Mouse (Mus musculus): ENCODE data around the gene Olfr524. TPM values are rescaled to one million over a fixed set of nuclear protein-coding genes. Genes with fewer than 3 reads are reported as not detected.

The Olfr524 gene
- polyA plus RNA-seq, 1 experiment from 2014 or later, result not detected

- Histone ChIP-seq H3K9me3 (replicated peaks) (no peaks in the 10 kb centered on the region), H3K36me3 (no peaks in the 10 kb centered on the region), H3K4me3 (no peak overlapping the region), H3K4me2 (replicated peaks) (no peak overlapping the region), H3K27me3 (no peaks in the 10 kb centered on the region), H3K27ac (no peak overlapping the region), H3K4me1 (no peaks in the 10 kb centered on the region), H3K9ac (no peak overlapping the region)
- ATAC-seq (ENCODE audit: low FRiP score), result no peak
- 86% methylated on average over 2 of the region's 2 CpGs for WGBS
Observed at GRCm38 (mm10) chr7:140179176-140179575, 26.6 kb downstream of the Olfr524 start.

GRCm38 (mm10) chr7:140172936-140173335 lies 32.8 kb downstream of the Olfr524 start, which contains the start of gene Olfr523:
Gene Olfr523 (plus strand): TSS chr7:140173217.
- Histone ChIP-seq H3K27me3 (no peaks in the 10 kb centered on the region), H3K27ac (no peak within 1 kb of the TSS), H3K4me3 (no peak within 1 kb of the TSS), H3K4me2 (replicated peaks) (no peak within 1 kb of the TSS), H3K36me3 (no peaks in the 10 kb centered on the region), H3K9me3 (replicated peaks) (no peaks in the 10 kb centered on the region), H3K4me1 (no peaks in the 10 kb centered on the region), H3K9ac (no peak within 1 kb of the TSS)
- 63% methylated on average over 1 of the region's 1 CpGs for whole genome bisulfite sequencing
- ATAC-seq (ENCODE audit: low FRiP score), result no peak

- WGBS, result 88% methylated on average over 3 of the region's 3 CpGs
- Histone ChIP-seq H3K9ac (no peak overlapping the region), H3K36me3 (no peaks in the 10 kb centered on the region), H3K27me3 (no peaks in the 10 kb centered on the region), H3K4me3 (no peak overlapping the region), H3K27ac (no peak overlapping the region), H3K4me2 (replicated peaks) (no peak overlapping the region), H3K4me1 (no peaks in the 10 kb centered on the region), H3K9me3 (replicated peaks) (no peaks in the 10 kb centered on the region)
- ATAC-seq (ENCODE audit: low FRiP score), result no peak
Observed at GRCm38 (mm10) chr7:140170863-140171262, 34.9 kb downstream of the Olfr524 start.

GRCm38 (mm10) chr7:140169386-140169785 lies 36.4 kb downstream of the Olfr524 start:
- 81% methylated on average over 4 of the region's 4 CpGs for WGBS
- no peak for ATAC-seq (ENCODE audit: low FRiP score)
- no peaks in the 10 kb centered on the region for H3K27me3 ChIP-seq

GRCm38 (mm10) chr7:140167950-140168349 lies 37.8 kb downstream of the Olfr524 start:
- Histone ChIP-seq H3K4me2 (replicated peaks) (no peak overlapping the region), H3K9ac (no peak overlapping the region), H3K4me3 (no peak overlapping the region), H3K4me1 (no peaks in the 10 kb centered on the region), H3K27ac (no peak overlapping the region), H3K36me3 (no peaks in the 10 kb centered on the region), H3K9me3 (replicated peaks) (no peaks in the 10 kb centered on the region), H3K27me3 (no peaks in the 10 kb centered on the region)
- 79% methylated on average over 1 of the region's 1 CpGs for WGBS
- no peak for ATAC-seq (ENCODE audit: low FRiP score)

More at GRCm38 (mm10) chr7:140169386-140169785, 36.4 kb downstream of the Olfr524 start:
- H3K4me2 ChIP-seq (replicated peaks), result no peak overlapping the region
- no peak overlapping the region for H3K4me3 ChIP-seq
- H3K9ac ChIP-seq, result no peak overlapping the region
- no peaks in the 10 kb centered on the region for H3K36me3 ChIP-seq
- no peaks in the 10 kb centered on the region for H3K4me1 ChIP-seq
- no peak overlapping the region for H3K27ac ChIP-seq
- H3K9me3 ChIP-seq (replicated peaks), result no peaks in the 10 kb centered on the region

- no peak for ATAC-seq (ENCODE audit: low FRiP score)
- H3K9me3 ChIP-seq (replicated peaks), result no peaks in the 10 kb centered on the region
- no peak within 1 kb of the TSS for H3K4me3 ChIP-seq
- 77% methylated on average over 7 of the region's 7 CpGs for WGBS
- no peak within 1 kb of the TSS for H3K4me2 ChIP-seq (replicated peaks)
- no peak within 1 kb of the TSS for H3K27ac ChIP-seq
- no peaks in the 10 kb centered on the region for H3K36me3 ChIP-seq
- H3K9ac ChIP-seq, result no peak within 1 kb of the TSS
- H3K27me3 ChIP-seq, result no peaks in the 10 kb centered on the region
- H3K4me1 ChIP-seq, result no peaks in the 10 kb centered on the region
Observed at GRCm38 (mm10) chr7:140164664-140165063, 41.1 kb downstream of the Olfr524 start, which contains the start of gene Olfr522. Gene Olfr522 (minus strand): TSS chr7:140164764.

- Histone ChIP-seq H3K4me1 (no peaks in the 10 kb centered on the region), H3K9me3 (replicated peaks) (no peaks in the 10 kb centered on the region), H3K27me3 (peaks cover 5% of the 10 kb centered on the region; the same call in 1 of the 2 replicates), H3K9ac (no peak overlapping the region), H3K4me2 (replicated peaks) (no peak overlapping the region), H3K36me3 (no peaks in the 10 kb centered on the region), H3K4me3 (no peak overlapping the region), H3K27ac (no peak overlapping the region)
- WGBS, result 84% methylated on average over 3 of the region's 3 CpGs
- ATAC-seq (ENCODE audit: low FRiP score), result no peak
Observed at GRCm38 (mm10) chr7:140160363-140160762, 45.4 kb downstream of the Olfr524 start.

- 2% methylated on average over 28 of the region's 28 CpGs for WGBS
- peak within 1 kb of the TSS; percentile 60 for H3K27ac ChIP-seq
Observed at GRCm38 (mm10) chr7:140154218-140154927, 51.4 kb downstream of the Olfr524 start, which contains the start of gene Sprn. Gene Sprn (minus strand): TSS chr7:140154877.

GRCm38 (mm10) chr7:140153829-140154217 lies 51.9 kb downstream of the Olfr524 start:
- H3K27ac ChIP-seq, result 0 out of 2 replicates have a peak overlapping the region, but pooled peaks have one; percentile 60
- H3K36me3 ChIP-seq, result no peaks in the 10 kb centered on the region
- H3K27me3 ChIP-seq, result peaks cover 34% of the 10 kb centered on the region
- peak overlapping the region; percentile 71 for H3K9ac ChIP-seq
- H3K4me2 ChIP-seq (replicated peaks), result peak overlapping the region; percentile 63
- 25% methylated on average over 4 of the region's 4 CpGs for WGBS
- H3K4me1 ChIP-seq, result peaks cover 22% of the 10 kb centered on the region
- H3K4me3 ChIP-seq, result peak overlapping the region; percentile 39
- ATAC-seq (ENCODE audit: low FRiP score), result peak; percentile 8; the same call in 1 of the 2 replicates
- H3K9me3 ChIP-seq (replicated peaks), result no peaks in the 10 kb centered on the region

More at GRCm38 (mm10) chr7:140154218-140154927, 51.4 kb downstream of the Olfr524 start, which contains the start of gene Sprn:
- peak; percentile 65 for ATAC-seq (ENCODE audit: low FRiP score)
- H3K4me2 ChIP-seq (replicated peaks), result peak within 1 kb of the TSS; percentile 63
- H3K27me3 ChIP-seq, result peaks cover 34% of the 10 kb centered on the region
- H3K4me3 ChIP-seq, result peak within 1 kb of the TSS; percentile 39
- no peaks in the 10 kb centered on the region for H3K36me3 ChIP-seq
- peaks cover 22% of the 10 kb centered on the region for H3K4me1 ChIP-seq
- H3K9me3 ChIP-seq (replicated peaks), result no peaks in the 10 kb centered on the region
- H3K9ac ChIP-seq, result peak within 1 kb of the TSS; percentile 71

GRCm38 (mm10) chr7:140153383-140153782 lies 52.4 kb downstream of the Olfr524 start:
- 5% methylated on average over 28 of the region's 28 CpGs for WGBS
- peak overlapping the region; percentile 63 for H3K4me2 ChIP-seq (replicated peaks)
- no peaks in the 10 kb centered on the region for H3K36me3 ChIP-seq
- peak; percentile 23 for ATAC-seq (ENCODE audit: low FRiP score)
- no peaks in the 10 kb centered on the region for H3K9me3 ChIP-seq (replicated peaks)
- H3K27ac ChIP-seq, result no peak overlapping the region
- H3K4me1 ChIP-seq, result peaks cover 22% of the 10 kb centered on the region
- H3K9ac ChIP-seq, result peak overlapping the region; percentile 65
- peaks cover 34% of the 10 kb centered on the region for H3K27me3 ChIP-seq
- peak overlapping the region; percentile 39 for H3K4me3 ChIP-seq

Measured in hindbrain, embryonic 12.5 days (tissue).